Mouse (Mus musculus) heart, embryonic 12.5 days (tissue): Measurements from ENCODE around the gene Ccdc62. TPM values are rescaled to one million over a fixed set of nuclear protein-coding genes. Genes with fewer than 3 reads are reported as not detected.

ENCODE experiments used
- ATAC-seq: fragments of 200-750 bp; cut with Nextera tagmentation; 2 replicates; pipeline ENCODE4 v1.8.0; 2017; ENCODE audit warnings: moderate TSS enrichment, moderate library complexity; ENCODE audit not compliant: insufficient number of reproducible peaks, low FRiP score
- H3K27ac ChIP-seq: fragments of 300-500 bp; sonication (generic); 2 replicates; pipeline ENCODE4 v1.5.1; 2016; ENCODE audit warnings: mild to moderate bottlenecking, moderate library complexity; ENCODE audit not compliant: poor library complexity, severe bottlenecking
- H3K27me3 ChIP-seq: fragments of 300-500 bp; sonication (generic); replicated peaks from 2 replicates; pipeline ENCODE4 v1.6.1; 2016; ENCODE audit warnings: mild to moderate bottlenecking, moderate library complexity
- H3K36me3 ChIP-seq: fragments of 300-500 bp; sonication (generic); 2 replicates; pipeline ENCODE4 v1.6.1; 2016; ENCODE audit warnings: mild to moderate bottlenecking, moderate library complexity
- H3K4me1 ChIP-seq: fragments of 300-500 bp; sonication (generic); replicated peaks from 2 replicates; pipeline ENCODE4 v1.6.1; 2016; ENCODE audit warnings: mild to moderate bottlenecking
- H3K4me2 ChIP-seq: fragments of 300-500 bp; sonication (generic); 2 replicates; pipeline ENCODE4 v1.6.1; 2016; ENCODE audit warnings: mild to moderate bottlenecking, moderate library complexity
- H3K4me3 ChIP-seq: fragments of 300-500 bp; sonication (generic); 2 replicates; pipeline ENCODE4 v1.5.1; 2016; ENCODE audit warnings: mild to moderate bottlenecking
- H3K9ac ChIP-seq: fragments of 300-500 bp; sonication (generic); 2 replicates; pipeline ENCODE4 v1.6.1; 2016; ENCODE audit warnings: mild to moderate bottlenecking, moderate library complexity
- H3K9me3 ChIP-seq: fragments of 300-500 bp; sonication (generic); replicated peaks from 2 replicates; pipeline ENCODE4 v1.6.1; 2016; ENCODE audit warnings: mild to moderate bottlenecking, moderate library complexity
- WGBS: fragments of 180-500 bp; shearing (Covaris S2); methylation state at CpG from one replicate; pipeline ENCODE4 v1.1.7; 2016; 5-methylcytosine and 5-hydroxymethylcytosine counted together
- polyA plus RNA-seq: library from polyadenylated mRNA; unstranded; fragments of >200 nt; fragmentation: Nextera tagmentation; extraction: Ambion mirVana; gene quantifications from 2 replicates; pipeline ENCODE4 v1.2.1, GENCODE M21; 2016

Gene Ccdc62
- polyA plus RNA-seq, 1 experiment from 2014 or later, result 7.1 TPM

DNA sequence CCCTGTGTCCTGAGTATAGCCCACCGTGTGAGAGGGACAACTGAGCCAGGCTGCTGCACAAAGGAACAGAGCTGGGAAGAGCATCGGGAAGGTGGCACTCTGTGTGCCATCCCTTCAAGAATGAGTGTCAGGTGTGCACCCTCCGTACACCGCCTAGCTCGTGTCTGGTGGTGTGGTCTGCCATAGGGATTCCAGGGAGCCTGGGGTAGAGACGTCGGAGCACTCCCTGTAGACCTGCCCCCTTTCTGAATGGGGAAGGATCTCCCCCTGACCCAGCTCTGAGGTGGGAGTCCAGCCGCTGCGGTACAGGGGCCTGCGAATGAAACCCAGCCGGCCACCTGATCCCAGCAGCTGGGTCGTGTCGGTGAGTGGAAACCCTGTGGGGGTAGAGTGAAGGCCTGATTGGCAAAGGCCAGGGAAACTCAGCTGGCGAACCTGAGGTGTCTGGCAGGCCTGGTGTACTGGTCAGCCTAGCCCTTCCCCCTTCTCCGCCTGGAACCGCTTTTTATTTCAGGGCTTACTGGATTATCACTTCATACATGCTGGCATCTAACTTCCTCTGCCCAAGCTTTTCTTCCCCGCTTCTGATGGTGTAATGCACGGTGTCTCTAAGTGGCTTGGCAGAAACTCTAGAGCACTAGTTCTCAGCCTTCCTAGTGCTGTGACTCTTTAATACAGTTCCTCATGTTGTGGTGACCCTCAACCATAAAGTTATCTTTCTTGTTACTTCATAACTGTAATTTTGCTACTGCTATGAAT is 48.9 kb downstream of the Ccdc62 start:
- peaks cover 45% of the 10 kb centered on the region for H3K4me1 ChIP-seq
- 0 out of 2 replicates have a peak, but pooled peaks have one; percentile 9 for ATAC-seq
- H3K9ac ChIP-seq, result no peak overlapping the region
- no peaks in the 10 kb centered on the region for H3K36me3 ChIP-seq
- H3K4me2 ChIP-seq, result no peak overlapping the region
- H3K4me3 ChIP-seq, result no peak overlapping the region
- 0 out of 2 replicates have a peak, but pooled peaks cover 26% of the 10 kb centered on the region for H3K27me3 ChIP-seq
- no peaks in the 10 kb centered on the region for H3K9me3 ChIP-seq
- 76% methylated on average over 18 of the region's 18 CpGs for WGBS
- H3K27ac ChIP-seq, result no peak overlapping the region

DNA sequence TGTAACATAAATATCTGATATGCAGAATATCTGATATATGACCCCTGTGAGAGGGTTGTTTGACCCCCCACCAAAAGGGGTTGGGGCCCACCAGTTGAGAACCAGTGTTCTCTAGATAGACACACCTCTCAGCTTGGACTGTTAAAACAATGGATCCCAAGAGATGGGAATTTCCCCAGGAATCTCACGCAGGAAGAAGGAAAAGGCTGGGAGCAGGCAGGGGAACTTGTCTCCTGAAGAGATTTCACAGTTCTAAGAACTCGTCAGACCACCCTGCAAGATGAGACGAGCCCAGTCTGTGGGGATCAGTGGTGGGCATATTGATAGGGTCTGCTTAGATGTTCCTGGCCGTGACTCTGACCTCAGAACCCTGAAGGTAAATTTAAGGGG is 49.5 kb downstream of the Ccdc62 start:
- Histone ChIP-seq H3K4me1 (peaks cover 45% of the 10 kb centered on the region), H3K4me3 (no peak overlapping the region), H3K9me3 (no peaks in the 10 kb centered on the region), H3K9ac (no peak overlapping the region), H3K27ac (no peak overlapping the region), H3K27me3 (0 out of 2 replicates have a peak, but pooled peaks cover 21% of the 10 kb centered on the region), H3K36me3 (no peaks in the 10 kb centered on the region), H3K4me2 (no peak overlapping the region)
- 62% methylated on average over 4 of the region's 4 CpGs for WGBS
- ATAC-seq, result no peak

DNA sequence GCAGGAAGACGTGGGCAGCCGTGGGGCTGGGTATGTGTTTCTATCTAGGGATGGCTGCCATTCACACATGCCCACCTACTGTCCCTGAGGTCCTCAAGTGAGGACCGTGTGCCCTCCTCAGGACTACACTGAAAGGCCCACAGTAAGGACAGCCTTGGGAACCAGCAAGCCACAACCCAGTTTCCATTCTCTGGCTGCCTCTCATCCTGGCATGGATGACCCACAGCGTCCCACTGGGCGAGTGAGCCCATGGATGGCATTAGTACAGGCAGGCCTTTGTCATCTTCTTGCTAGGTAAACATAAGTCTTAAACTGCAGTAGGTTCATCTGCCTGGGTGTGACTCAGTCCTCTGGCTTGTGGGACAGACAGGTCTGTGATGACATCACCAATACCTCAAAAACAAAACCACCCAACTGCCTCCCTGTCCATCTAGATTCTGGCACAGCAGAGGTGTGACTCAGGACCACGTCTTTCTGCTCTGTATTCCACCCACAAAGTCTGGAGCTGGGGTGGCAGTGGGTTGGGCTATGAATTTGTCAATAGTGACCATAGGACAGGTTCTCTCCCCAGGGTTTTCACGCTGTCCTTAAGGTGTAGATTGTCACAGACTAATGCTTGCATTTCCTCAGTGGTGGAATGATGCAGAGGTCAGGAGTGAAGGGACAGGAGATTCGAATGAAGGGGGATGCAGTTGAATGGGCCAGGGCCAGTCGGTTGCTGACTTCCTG is 50.2 kb downstream of the Ccdc62 start:
- Histone ChIP-seq H3K4me1 (peaks cover 48% of the 10 kb centered on the region), H3K9ac (no peak overlapping the region), H3K27me3 (0 out of 2 replicates have a peak, but pooled peaks cover 19% of the 10 kb centered on the region), H3K27ac (no peak overlapping the region), H3K9me3 (no peaks in the 10 kb centered on the region), H3K4me2 (no peak overlapping the region), H3K36me3 (no peaks in the 10 kb centered on the region), H3K4me3 (no peak overlapping the region)
- no peak for ATAC-seq
- WGBS, result 76% methylated on average over 9 of the region's 9 CpGs

DNA sequence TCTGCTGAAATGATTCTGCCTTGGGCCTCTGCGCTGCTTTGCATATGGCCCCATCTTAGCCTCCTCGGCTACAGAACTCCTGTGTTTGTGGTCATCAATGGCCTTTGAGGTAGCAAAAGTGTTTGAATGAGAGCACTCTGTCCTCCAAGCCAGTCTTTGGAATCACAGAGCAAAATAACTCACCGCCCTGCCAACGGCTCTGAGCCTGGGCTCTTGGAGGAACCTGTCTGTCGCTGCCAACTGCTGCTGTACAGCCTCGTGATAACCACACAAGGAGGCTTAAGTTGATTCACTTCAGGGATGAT is 50.7 kb downstream of the Ccdc62 start:
- no peak overlapping the region for H3K4me3 ChIP-seq
- no peak for ATAC-seq
- WGBS, result 65% methylated on average over 6 of the region's 6 CpGs
- H3K4me2 ChIP-seq, result no peak overlapping the region
- H3K9me3 ChIP-seq, result no peaks in the 10 kb centered on the region
- H3K27ac ChIP-seq, result no peak overlapping the region
- H3K9ac ChIP-seq, result no peak overlapping the region
- 0 out of 2 replicates have a peak, but pooled peaks cover 14% of the 10 kb centered on the region for H3K27me3 ChIP-seq
- H3K36me3 ChIP-seq, result no peaks in the 10 kb centered on the region
- peaks cover 50% of the 10 kb centered on the region for H3K4me1 ChIP-seq

DNA sequence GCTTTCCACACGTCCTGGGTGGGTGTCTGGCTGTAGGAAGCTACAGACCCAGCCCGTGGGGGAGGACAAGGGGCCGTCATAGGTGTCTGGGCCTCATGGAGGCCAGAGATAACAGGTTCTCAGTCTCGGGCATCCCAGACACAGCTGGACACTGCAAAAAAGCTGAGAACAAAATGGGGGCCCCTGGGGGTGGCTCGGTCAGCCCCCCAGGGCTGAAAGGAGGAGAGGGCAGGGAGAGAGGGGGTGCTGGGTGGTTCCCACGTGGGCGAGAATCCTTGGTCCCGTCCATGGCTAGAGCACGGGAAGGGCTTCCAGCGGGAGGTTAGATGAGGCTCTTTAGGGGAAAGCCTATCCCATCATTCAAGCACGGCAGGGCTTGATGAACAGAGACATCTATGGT is 52.4 kb downstream of the Ccdc62 start:
- Histone ChIP-seq H3K4me1 (peaks cover 58% of the 10 kb centered on the region), H3K36me3 (no peaks in the 10 kb centered on the region), H3K9ac (no peak overlapping the region), H3K4me3 (no peak overlapping the region), H3K4me2 (no peak overlapping the region), H3K9me3 (no peaks in the 10 kb centered on the region), H3K27me3 (no peaks in the 10 kb centered on the region), H3K27ac (no peak overlapping the region)
- ATAC-seq, result no peak
- 69% methylated on average over 11 of the region's 11 CpGs for WGBS

DNA sequence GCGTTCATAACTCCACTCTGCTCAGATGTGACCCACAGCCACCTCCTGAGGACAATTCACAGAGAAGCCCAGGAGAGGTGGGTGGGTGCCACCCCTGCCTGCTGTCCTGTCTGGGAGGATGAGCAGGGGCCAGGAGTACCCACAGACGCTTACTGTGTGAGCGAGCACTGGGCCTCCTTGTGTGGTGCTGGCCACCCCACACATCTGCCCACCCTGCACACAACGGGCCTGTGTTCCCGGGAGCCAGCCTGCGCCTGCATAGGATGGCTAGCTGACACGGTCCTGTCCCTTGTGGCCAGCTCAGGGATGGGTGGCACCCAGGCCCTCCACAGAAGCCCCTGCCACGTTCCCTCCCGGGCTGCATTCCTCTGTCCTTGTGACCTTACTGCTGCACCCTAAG is 55.0 kb downstream of the Ccdc62 start:
- ATAC-seq, result 0 out of 2 replicates have a peak, but pooled peaks have one; percentile 36
- no peak overlapping the region for H3K4me2 ChIP-seq
- no peaks in the 10 kb centered on the region for H3K27me3 ChIP-seq
- no peaks in the 10 kb centered on the region for H3K36me3 ChIP-seq
- H3K4me3 ChIP-seq, result no peak overlapping the region
- H3K9ac ChIP-seq, result no peak overlapping the region
- peaks cover 47% of the 10 kb centered on the region for H3K4me1 ChIP-seq
- H3K9me3 ChIP-seq, result no peaks in the 10 kb centered on the region
- WGBS, result 68% methylated on average over 9 of the region's 9 CpGs
- no peak overlapping the region; the same call in 1 of the 2 replicates for H3K27ac ChIP-seq

DNA sequence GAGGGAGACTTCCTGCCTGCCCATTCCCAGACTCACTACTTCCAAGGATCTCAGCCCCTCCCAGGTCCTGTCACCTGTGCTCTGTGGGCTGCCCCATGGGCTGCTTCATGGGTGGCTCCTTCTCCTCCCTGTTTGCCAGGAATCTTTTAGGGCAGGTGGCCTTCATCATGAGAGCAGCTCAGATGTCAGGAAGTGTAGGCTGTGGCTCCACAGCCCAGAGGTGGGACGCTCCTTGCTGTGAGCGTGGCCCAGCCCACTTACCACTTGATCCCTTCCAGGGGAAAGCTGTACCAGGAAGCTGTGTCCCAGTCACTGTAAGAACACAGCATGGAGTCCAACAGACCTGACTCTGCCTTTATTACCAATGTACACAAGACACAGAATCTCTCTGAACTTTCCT is 56.4 kb downstream of the Ccdc62 start:
- peaks cover 41% of the 10 kb centered on the region for H3K4me1 ChIP-seq
- H3K4me2 ChIP-seq, result no peak overlapping the region
- ATAC-seq, result no peak
- H3K9me3 ChIP-seq, result no peaks in the 10 kb centered on the region
- WGBS, result 61% methylated on average over 2 of the region's 2 CpGs
- H3K36me3 ChIP-seq, result no peaks in the 10 kb centered on the region
- H3K9ac ChIP-seq, result no peak overlapping the region
- no peaks in the 10 kb centered on the region for H3K27me3 ChIP-seq
- H3K4me3 ChIP-seq, result no peak overlapping the region
- no peak overlapping the region for H3K27ac ChIP-seq

DNA sequence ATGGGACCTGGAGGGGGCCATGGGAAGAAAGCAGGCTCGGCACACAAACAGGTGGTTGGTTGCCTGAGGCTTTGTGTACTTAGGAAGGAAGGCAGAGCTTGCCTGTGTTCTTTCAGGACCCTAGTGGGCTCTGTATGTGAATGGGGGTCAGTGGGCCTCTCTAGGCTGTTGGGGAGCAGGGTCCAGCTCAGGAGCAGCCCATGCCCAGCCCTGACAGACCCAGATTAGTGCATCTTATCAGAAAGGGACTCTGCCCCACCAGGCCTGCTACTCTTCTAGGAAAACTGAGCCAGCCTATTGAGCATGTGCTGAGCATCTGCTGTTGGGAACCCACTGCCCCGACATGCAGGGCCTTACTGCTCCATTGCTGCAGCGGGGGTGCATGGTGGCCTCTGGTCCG is 57.0 kb downstream of the Ccdc62 start:
- no peak overlapping the region for H3K9ac ChIP-seq
- H3K27ac ChIP-seq, result no peak overlapping the region
- H3K4me2 ChIP-seq, result no peak overlapping the region
- H3K36me3 ChIP-seq, result no peaks in the 10 kb centered on the region
- peaks cover 42% of the 10 kb centered on the region for H3K4me1 ChIP-seq
- 77% methylated on average over 4 of the region's 4 CpGs for WGBS
- ATAC-seq, result no peak
- no peaks in the 10 kb centered on the region for H3K9me3 ChIP-seq
- H3K4me3 ChIP-seq, result no peak overlapping the region
- no peaks in the 10 kb centered on the region for H3K27me3 ChIP-seq

DNA sequence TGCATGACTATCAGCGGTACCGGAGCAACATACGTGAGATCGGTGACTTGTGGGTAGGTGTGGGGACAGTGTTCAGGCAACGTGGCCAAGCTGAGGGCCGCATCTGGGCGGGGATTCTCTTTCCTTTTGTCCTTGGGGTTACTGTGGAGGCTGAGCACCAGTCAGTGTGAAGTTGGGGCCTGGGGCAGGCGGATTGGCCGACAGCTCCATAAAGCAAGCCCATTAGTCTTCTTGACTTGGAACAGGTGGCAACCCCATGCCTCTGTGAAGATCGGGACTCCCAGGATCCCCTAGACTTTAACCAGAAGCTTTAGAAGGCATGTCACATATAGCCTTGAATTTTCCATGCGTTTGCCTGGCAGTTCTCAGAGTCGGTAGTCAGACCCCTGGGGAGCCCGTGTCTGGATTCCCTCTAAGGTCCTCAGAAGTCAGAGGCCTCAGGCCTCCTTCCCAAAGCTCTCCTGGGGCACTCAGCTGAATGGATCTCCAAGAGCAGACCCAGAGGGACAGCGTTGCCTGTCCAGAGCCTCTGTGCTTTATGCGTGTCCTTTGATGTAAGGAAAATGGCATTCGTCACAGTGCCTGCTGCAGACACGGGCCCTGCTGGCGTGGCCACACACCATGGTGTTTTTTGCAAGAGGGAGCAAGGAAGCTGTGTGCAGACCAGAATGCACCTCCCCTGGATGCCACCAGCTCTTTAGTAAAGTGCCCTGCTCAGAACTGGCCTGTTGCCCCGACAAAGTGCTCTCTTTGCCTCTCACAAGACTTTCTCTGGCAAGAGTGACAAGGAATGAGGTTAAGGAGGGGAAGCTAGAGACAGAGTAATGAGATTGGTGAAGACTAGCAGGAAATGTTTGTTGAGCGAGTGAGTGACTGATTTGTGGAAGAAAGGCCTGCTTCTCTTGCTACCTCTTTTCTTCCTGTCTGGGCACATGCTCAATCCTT is 59.7 kb downstream of the Ccdc62 start:
- no peaks in the 10 kb centered on the region for H3K27me3 ChIP-seq
- H3K9me3 ChIP-seq, result no peaks in the 10 kb centered on the region
- H3K4me2 ChIP-seq, result no peak overlapping the region
- H3K4me1 ChIP-seq, result peaks cover 45% of the 10 kb centered on the region
- no peak for ATAC-seq
- no peak overlapping the region for H3K4me3 ChIP-seq
- no peaks in the 10 kb centered on the region for H3K36me3 ChIP-seq
- H3K9ac ChIP-seq, result no peak overlapping the region
- H3K27ac ChIP-seq, result no peak overlapping the region
- WGBS, result 76% methylated on average over 20 of the region's 20 CpGs

DNA sequence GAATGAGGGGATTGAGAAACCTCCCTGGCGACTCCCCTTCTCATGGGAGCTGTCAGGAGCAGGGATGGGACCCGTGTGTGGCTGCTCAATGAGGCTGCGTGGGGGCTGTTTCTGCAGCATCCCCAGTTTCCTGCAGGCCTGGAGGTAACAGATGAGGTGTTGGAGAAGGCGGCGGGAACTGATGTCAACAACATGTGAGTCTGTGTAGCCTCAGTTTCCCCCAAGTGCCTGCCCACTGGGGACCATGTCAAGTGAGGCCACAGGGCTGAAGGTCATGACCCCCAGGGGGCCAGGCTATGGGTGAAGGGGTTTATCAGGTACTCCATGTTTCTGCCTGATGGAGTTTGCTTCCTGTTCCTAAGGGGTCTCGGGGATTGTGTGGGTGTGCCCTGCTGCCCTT is 60.8 kb downstream of the Ccdc62 start:
- Histone ChIP-seq H3K4me2 (no peak overlapping the region), H3K36me3 (no peaks in the 10 kb centered on the region), H3K4me1 (peaks cover 36% of the 10 kb centered on the region), H3K9me3 (no peaks in the 10 kb centered on the region), H3K9ac (no peak overlapping the region), H3K27me3 (no peaks in the 10 kb centered on the region), H3K4me3 (no peak overlapping the region), H3K27ac (no peak overlapping the region)
- no peak for ATAC-seq
- 78% methylated on average over 6 of the region's 6 CpGs for WGBS

DNA sequence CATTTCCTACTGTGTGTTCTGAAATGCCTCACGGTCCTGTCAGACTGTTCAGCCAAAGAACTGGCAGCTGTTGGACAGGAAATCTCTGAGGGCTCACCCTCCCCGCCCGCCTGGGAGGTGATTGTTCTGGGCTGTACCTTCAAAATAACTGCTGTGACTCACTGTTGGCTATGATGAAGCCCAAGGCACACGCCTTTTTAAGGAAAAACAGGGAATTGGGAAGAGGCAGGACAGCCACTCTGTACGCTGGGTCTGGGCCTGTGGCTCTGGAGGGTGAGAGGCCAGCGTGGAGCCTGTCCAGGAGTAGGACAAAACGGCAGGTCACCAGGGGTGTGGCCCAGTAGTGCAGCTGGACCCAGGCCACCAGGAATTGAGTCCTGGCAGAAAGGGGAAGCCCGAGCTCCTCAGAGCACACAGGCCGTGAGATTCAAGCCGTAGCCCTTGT is 61.7 kb downstream of the Ccdc62 start:
- peaks cover 32% of the 10 kb centered on the region for H3K4me1 ChIP-seq
- peak overlapping the region; percentile 41; the same call in 1 of the 2 replicates for H3K27ac ChIP-seq
- H3K4me2 ChIP-seq, result no peak overlapping the region
- H3K9ac ChIP-seq, result no peak overlapping the region
- H3K36me3 ChIP-seq, result no peaks in the 10 kb centered on the region
- WGBS, result 62% methylated on average over 10 of the region's 10 CpGs
- ATAC-seq, result no peak; the same call in 1 of the 2 replicates
- H3K9me3 ChIP-seq, result no peaks in the 10 kb centered on the region
- no peaks in the 10 kb centered on the region for H3K27me3 ChIP-seq
- no peak overlapping the region for H3K4me3 ChIP-seq
